Mouse (Mus musculus): ENCODE data around the gene Atg7.

- no peak for TF ChIP-seq CTCF (IDR thresholded peaks at IDR 0.05; ENCODE audit: low read depth)
- TF ChIP-seq EP300 (IDR thresholded peaks at IDR 0.05; ENCODE audit: low read depth), result no peak
Observed at GRCm38 (mm10) chr6:114885129-114885528, 242.2 kb downstream of the Atg7 start.
